In the genomic region with DNA sequence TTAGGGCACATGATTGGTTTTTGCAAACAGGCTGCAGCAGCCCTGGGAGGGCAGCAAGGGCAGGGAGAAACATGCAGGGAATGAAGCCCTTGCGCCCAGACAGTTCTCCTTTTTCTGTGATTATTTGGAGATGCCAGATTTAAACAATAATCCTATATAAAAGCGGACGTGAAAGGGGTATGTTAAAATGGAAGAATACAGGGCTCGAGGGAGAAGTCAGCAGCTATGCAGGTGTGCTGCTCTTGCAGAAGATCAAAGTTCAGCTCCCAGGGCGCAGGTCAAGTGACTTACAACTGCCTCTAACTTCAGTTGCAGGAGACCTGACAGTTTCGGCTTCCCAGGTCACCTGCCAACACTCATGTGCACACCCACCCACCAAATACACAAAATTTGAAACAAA, we compare ENCODE assay signal across 36 mouse cellular contexts. TPM values are rescaled to one million over a fixed set of nuclear protein-coding genes. Genes with fewer than 3 reads are reported as not detected.
"Had no signal": no experiment of that assay in that cellular context is flagged by ENCODE, and none has a peak within 500 bp of the region (broad histone marks: within the 10 kb centered on the region; RNA-seq: fewer than 3 reads in every experiment).

No protein-coding gene starts in this region.

- H3K4me1 ChIP-seq: embryonic facial prominence, embryonic 10.5 days; embryonic facial prominence, embryonic 12.5 days; embryonic facial prominence, embryonic 13.5 days; embryonic facial prominence, embryonic 15.5 days; forebrain, embryonic 10.5 days; forebrain, embryonic 12.5 days; forebrain, embryonic 13.5 days; forebrain, embryonic 15.5 days had no signal

- H3K4me3 ChIP-seq: embryonic facial prominence, embryonic 10.5 days; embryonic facial prominence, embryonic 12.5 days; embryonic facial prominence, embryonic 13.5 days; embryonic facial prominence, embryonic 15.5 days; erythroblast, embryonic 14.5 days; forebrain, embryonic 10.5 days; forebrain, embryonic 12.5 days; forebrain, embryonic 13.5 days; forebrain, embryonic 15.5 days; gastrocnemius, adult 2 months had no signal

- DNase-seq: cerebellum, adult 18-20 months; cerebellum, adult 2 months; cerebellum, adult 8-10 months; cerebellum, adult 9-10 months; cerebellum, adult 9-11 months; cerebellum, postnatal 10 days; cerebellum, postnatal 14 days; cerebellum, postnatal 25 days; cerebellum, postnatal 36 days; embryo, embryonic 11 days; forebrain, postnatal 0 days; gastrocnemius, adult 2 months; gastrocnemius, postnatal 10 days; gastrocnemius, postnatal 14 days; gastrocnemius, postnatal 25 days; gastrocnemius, postnatal 36 days; heart, adult 18-20 months had no signal

- H3K27me3 ChIP-seq: embryonic facial prominence, embryonic 12.5 days; embryonic facial prominence, embryonic 13.5 days; embryonic facial prominence, embryonic 15.5 days; forebrain, embryonic 12.5 days; forebrain, embryonic 13.5 days; forebrain, embryonic 15.5 days had no signal

- H3K27ac ChIP-seq: embryonic facial prominence, embryonic 10.5 days; embryonic facial prominence, embryonic 12.5 days; embryonic facial prominence, embryonic 13.5 days; embryonic facial prominence, embryonic 15.5 days; forebrain, embryonic 10.5 days; forebrain, embryonic 12.5 days; forebrain, embryonic 13.5 days; forebrain, embryonic 15.5 days; gastrocnemius, adult 2 months had no signal

RNA-seq across cellular contexts. Expression of a gene that starts 48.2 kb away (rescaled TPM):
- total RNA-seq: common myeloid progenitor, adult 5-6 weeks; forebrain, postnatal 0 days; gastrocnemius, adult 18-20 months; gastrocnemius, adult 2 months; gastrocnemius, adult 8-10 months; gastrocnemius, postnatal 14 days; gastrocnemius, postnatal 36 days; granulocyte monocyte progenitor cell, adult 5-6 weeks; heart, adult 18-20 months had no signal
- polyA plus RNA-seq: cerebellum, adult 2 months; cortical plate, adult 2 months; erythroblast, embryonic 14.5 days; forebrain, embryonic 10.5 days; forebrain, embryonic 11.5 days; forebrain, embryonic 12.5 days; forebrain, embryonic 13.5 days; forebrain, embryonic 14.5 days; forebrain, embryonic 15.5 days; forebrain, embryonic 16.5 days; forebrain, postnatal 0 days; frontal cortex, adult 2 months; gonadal fat pad, adult 2 months had no signal
